Mouse (Mus musculus): ENCODE measurements around the gene Thap2. TPM values are rescaled to one million over a fixed set of nuclear protein-coding genes. Genes with fewer than 3 reads are reported as not detected.

The Thap2 gene
- polyA plus RNA-seq, 1 experiment from 2014 or later = 25.0 TPM

DNA sequence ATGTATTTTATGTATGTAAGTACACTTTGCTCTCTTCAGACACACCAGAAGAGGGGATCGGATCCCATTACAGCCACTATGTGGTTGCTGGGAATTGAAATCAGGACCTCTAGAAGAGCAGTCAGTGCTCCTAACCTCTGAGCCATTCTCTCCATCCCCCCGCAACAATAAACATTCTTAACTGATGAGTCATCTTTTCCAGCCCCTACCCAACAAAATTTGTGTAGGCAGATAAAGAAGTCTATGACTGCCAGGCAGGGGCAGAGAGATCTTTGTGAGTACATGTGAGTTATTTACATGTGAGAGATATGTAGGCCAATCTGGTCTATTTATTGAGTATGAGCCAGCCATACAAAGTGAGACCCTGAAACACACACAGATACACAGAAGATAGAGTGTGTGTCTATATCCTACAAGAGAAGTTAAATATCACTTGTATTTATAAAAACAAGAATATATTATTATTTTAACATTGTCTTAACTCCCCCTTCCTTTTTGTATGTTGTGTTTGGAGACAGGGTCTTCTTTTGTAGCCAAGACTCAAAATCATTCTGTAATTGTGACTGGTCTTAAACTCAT lies 2.6 kb downstream of the Thap2 start:
- Histone ChIP-seq H3K27me3 (ENCODE audit: low read depth, poor library complexity, severe bottlenecking) (no peaks in the 10 kb centered on the region), H3K27ac (replicated peaks) (no peak overlapping the region), H3K9me3 (replicated peaks) (no peaks in the 10 kb centered on the region), H3K4me1 (peaks cover 26% of the 10 kb centered on the region), H3K4me3 (peak overlapping the region; percentile 78; the same call in 1 of the 2 replicates), H3K36me3 (peaks cover 12% of the 10 kb centered on the region)
- no peak for DNase-seq (ENCODE audit: low spot score)
- 83% methylated on average over 2 of the region's 2 CpGs for WGBS

DNA sequence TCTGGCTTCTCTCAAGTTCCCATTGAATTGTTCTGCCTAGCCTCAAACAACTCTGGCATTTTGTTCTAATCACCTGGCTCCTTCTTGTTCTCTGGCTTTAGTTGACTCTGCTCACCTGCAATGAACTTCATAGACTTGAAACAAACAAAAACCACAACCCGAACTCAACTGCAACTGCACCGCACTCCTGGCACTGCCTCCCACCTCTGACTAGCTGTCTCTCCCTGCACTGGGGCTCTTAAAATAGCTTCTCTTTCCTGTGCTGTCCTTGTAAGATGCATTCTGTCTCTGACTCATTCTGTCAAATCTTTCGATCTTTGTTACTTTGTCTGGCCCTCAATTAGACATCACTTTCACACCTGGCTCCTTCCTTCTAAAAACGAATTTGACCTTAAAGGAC lies 21.1 kb downstream of the Thap2 start:
- 89% methylated on average over 4 of the region's 4 CpGs for WGBS
- Histone ChIP-seq H3K36me3 (no peaks in the 10 kb centered on the region), H3K4me1 (peaks cover 21% of the 10 kb centered on the region), H3K9me3 (replicated peaks) (no peaks in the 10 kb centered on the region), H3K27ac (replicated peaks) (peak overlapping the region; percentile 92), H3K27me3 (ENCODE audit: low read depth, poor library complexity, severe bottlenecking) (no peaks in the 10 kb centered on the region), H3K4me3 (peak overlapping the region; percentile 69)
- DNase-seq (ENCODE audit: low spot score) = no peak

DNA sequence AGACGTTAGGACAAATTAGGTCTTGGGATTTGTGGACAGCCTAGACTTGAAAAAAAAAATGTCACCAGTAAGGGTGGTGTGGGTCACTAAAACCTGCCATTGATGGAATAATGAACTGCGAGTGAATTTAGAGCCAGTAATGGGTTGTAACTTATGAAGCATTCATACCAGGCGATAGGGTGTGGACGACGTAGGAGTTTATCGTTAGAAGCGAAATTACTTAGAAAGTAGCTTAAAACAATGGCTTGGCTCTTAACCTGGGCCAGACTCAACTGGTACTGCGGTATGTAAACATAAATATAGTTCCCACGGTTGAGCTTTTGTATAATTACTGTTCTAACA lies 21.6 kb downstream of the Thap2 start:
- Histone ChIP-seq H3K27me3 (ENCODE audit: low read depth, poor library complexity, severe bottlenecking) (no peaks in the 10 kb centered on the region), H3K27ac (replicated peaks) (peak overlapping the region; percentile 92), H3K9me3 (replicated peaks) (no peaks in the 10 kb centered on the region), H3K36me3 (no peaks in the 10 kb centered on the region), H3K4me1 (peaks cover 21% of the 10 kb centered on the region), H3K4me3 (peak overlapping the region; percentile 69)
- DNase-seq (ENCODE audit: low spot score) = no peak
- WGBS = 7% methylated on average over 9 of the region's 9 CpGs

DNA sequence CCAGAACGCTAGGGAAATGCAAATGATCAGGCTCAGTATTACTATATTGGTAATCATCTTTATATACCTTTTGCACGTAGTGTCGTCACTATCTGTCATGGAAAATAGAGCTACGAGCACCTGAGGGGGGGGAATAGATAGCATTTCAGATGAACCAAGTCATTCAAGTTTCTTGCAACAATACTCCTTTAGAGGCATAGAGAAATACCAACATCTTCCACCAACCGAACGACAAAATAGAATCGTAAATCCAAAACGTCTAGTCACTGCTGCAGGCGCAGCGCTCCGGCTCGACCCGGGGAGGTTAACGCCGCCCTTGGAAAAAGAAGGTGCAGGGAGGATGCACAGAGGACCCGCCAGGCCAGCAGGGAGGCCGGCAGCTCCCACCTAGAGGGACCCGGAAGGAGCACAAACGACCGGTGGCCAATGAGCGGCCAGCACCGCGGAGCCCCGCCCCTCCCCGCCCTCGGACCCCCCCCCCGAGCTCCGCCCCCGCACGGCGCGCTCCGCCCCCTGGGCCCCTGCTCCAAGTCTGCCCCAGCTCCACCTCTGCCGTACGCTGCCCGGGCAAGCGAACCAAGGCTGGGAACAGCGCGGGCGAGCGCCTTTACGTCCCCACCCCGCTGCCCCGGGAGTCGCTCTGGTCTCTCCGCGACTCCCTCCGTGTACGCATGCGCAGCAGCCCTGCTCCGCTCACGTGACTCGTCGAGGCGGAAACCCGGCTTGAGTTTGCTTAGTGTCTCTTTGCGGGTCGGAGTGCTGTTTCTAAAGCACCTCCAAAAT lies 22.2 kb downstream of the Thap2 start, which contains the start of gene Tmem19:
Gene Tmem19 (minus strand): TSS at position 662 of the 783 bp plus-strand sequence.
- peak; percentile 96 for DNase-seq (ENCODE audit: low spot score)
- Histone ChIP-seq H3K9me3 (replicated peaks) (no peaks in the 10 kb centered on the region), H3K27ac (replicated peaks) (peak within 1 kb of the TSS; percentile 92), H3K27me3 (ENCODE audit: low read depth, poor library complexity, severe bottlenecking) (no peaks in the 10 kb centered on the region), H3K4me3 (peak within 1 kb of the TSS; percentile 69), H3K36me3 (peaks cover 4% of the 10 kb centered on the region), H3K4me1 (peaks cover 21% of the 10 kb centered on the region)
- WGBS = under 1% methylated on average over 58 of the region's 58 CpGs

DNA sequence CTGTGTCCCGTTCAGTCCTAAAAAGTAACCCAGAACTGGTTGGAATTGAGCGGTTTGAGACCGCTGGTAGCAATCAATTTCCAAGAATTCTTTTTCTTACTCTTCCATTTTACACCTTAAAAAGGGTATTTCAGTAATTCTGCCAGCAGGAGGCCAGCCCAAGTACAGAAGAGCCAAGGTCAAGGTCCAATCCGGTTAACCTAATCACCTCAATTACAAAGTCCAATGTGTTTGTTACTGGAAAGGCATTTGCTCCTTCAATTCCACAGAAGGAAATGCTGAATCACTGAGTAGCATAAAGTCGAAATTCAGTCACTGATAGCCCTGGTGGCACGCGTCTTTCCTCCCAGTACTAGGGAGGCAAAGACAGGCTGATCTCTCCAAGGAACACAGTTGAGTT lies 25.2 kb downstream of the Thap2 start:
- peaks cover 16% of the 10 kb centered on the region for H3K36me3 ChIP-seq
- H3K4me1 ChIP-seq = peaks cover 21% of the 10 kb centered on the region
- H3K9me3 ChIP-seq (replicated peaks) = no peaks in the 10 kb centered on the region
- no peak overlapping the region for H3K27ac ChIP-seq (replicated peaks)
- H3K4me3 ChIP-seq = no peak overlapping the region
- 90% methylated on average over 7 of the region's 7 CpGs for WGBS
- no peaks in the 10 kb centered on the region for H3K27me3 ChIP-seq (ENCODE audit: low read depth, poor library complexity, severe bottlenecking)
- no peak for DNase-seq (ENCODE audit: low spot score)

DNA sequence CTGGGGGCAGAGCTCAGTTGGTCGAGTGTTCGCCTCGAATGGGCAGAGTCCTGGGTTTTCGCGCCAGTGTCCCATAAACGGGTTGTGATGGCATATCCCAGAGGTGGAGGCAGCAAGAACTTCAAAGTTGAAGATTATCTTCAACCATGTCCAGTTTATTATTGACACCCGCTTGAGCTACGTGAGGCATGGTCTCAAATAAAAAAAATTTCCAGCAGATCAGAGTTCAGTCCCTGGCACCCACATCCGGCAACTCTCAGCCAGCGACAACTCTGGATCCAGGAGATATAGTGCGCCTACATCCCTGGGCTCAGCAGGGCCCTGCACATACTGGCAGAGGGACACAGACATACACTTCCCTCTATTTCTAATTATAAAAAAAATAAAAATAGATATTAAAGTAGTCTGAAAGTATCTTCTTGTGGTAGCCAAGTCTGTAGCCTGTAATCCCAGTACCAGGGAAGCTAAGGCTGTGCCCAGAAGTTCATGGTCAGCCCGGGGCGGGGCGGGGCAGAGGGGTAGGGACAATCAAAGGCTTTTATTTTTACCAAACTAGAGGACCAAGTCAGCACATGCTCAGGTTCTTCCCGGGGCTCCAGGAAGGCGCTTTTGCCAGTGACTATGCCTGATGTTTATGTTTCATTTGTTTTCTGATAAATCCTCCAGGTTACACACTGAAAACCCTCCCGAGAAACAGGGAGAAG lies 25.9 kb downstream of the Thap2 start:
- Histone ChIP-seq H3K4me1 (peaks cover 20% of the 10 kb centered on the region), H3K27me3 (ENCODE audit: low read depth, poor library complexity, severe bottlenecking) (no peaks in the 10 kb centered on the region), H3K9me3 (replicated peaks) (no peaks in the 10 kb centered on the region), H3K27ac (replicated peaks) (no peak overlapping the region), H3K36me3 (peaks cover 16% of the 10 kb centered on the region), H3K4me3 (no peak overlapping the region)
- DNase-seq (ENCODE audit: low spot score) = no peak
- WGBS = 96% methylated on average over 17 of the region's 17 CpGs

DNA sequence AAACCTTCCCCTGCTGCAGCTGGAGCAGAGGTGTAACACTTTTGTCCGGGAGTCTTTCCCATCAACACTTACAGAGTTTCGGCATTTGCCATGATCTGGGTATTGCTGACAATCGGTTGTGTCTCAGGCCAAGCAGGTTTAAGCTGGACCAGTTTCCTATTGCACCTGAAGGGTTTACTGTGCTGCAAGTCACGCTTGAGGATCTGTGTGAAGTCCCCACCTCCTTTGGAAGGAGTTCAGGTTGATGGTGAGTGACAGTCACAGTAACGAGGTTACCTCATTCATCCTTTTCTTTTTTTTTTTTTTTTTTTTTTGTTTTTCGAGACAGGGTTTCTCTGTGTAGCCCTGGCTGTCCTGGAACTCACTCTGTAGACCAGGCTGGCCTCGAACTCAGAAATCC lies 28.1 kb downstream of the Thap2 start:
- DNase-seq (ENCODE audit: low spot score) = no peak
- Histone ChIP-seq H3K4me3 (no peak overlapping the region), H3K27me3 (ENCODE audit: low read depth, poor library complexity, severe bottlenecking) (no peaks in the 10 kb centered on the region), H3K27ac (replicated peaks) (no peak overlapping the region), H3K4me1 (peaks cover 7% of the 10 kb centered on the region), H3K9me3 (replicated peaks) (no peaks in the 10 kb centered on the region), H3K36me3 (peaks cover 16% of the 10 kb centered on the region)
- WGBS = 89% methylated on average over 6 of the region's 7 CpGs

DNA sequence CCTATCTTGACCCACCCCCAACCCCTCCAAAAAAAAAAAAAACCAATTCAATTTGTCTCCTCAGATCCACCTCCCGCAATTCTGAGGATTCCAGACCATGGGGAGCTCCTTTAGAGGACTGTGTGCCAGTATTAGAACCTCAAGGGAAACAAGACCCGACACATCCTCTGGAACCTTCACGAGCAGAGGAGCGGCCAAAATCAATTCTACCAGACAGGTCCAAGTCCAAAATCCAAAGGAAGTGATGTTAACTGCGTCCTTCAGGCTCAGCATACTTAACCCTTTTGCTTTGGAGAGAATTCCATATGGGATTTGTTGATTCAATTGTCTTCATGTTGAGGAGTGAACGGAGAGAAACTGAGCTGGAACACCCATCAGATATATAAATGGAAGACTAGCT lies 29.2 kb downstream of the Thap2 start:
- Histone ChIP-seq H3K4me1 (no peaks in the 10 kb centered on the region), H3K9me3 (replicated peaks) (no peaks in the 10 kb centered on the region), H3K4me3 (no peak overlapping the region), H3K27me3 (ENCODE audit: low read depth, poor library complexity, severe bottlenecking) (no peaks in the 10 kb centered on the region), H3K36me3 (peaks cover 16% of the 10 kb centered on the region), H3K27ac (replicated peaks) (no peak overlapping the region)
- WGBS = 94% methylated on average over 6 of the region's 6 CpGs
- no peak for DNase-seq (ENCODE audit: low spot score)

DNA sequence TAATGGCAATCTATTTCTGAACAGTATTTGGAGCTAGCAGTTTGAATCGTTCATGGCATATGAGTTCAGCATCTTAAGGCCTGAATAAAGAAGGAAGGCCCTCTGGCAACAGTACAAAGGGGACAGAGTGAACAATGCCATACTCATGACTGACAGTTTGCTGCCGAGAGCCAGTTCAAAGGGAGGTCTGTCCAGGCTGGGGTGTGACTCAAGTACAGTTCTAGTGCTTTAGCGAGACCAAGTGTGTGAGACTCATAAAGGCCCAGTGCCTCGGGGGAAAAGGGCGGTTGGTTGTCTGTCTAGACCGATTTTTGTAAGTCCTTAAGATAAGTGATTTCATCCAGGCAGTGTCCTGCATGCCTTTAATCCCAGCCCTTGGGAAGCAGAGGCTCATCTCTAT lies 29.7 kb downstream of the Thap2 start:
- no peak overlapping the region for H3K27ac ChIP-seq (replicated peaks)
- H3K4me3 ChIP-seq = no peak overlapping the region
- H3K36me3 ChIP-seq = peaks cover 16% of the 10 kb centered on the region
- no peaks in the 10 kb centered on the region for H3K27me3 ChIP-seq (ENCODE audit: low read depth, poor library complexity, severe bottlenecking)
- 86% methylated on average over 6 of the region's 6 CpGs for WGBS
- H3K4me1 ChIP-seq = no peaks in the 10 kb centered on the region
- H3K9me3 ChIP-seq (replicated peaks) = no peaks in the 10 kb centered on the region
- no peak for DNase-seq (ENCODE audit: low spot score)

DNA sequence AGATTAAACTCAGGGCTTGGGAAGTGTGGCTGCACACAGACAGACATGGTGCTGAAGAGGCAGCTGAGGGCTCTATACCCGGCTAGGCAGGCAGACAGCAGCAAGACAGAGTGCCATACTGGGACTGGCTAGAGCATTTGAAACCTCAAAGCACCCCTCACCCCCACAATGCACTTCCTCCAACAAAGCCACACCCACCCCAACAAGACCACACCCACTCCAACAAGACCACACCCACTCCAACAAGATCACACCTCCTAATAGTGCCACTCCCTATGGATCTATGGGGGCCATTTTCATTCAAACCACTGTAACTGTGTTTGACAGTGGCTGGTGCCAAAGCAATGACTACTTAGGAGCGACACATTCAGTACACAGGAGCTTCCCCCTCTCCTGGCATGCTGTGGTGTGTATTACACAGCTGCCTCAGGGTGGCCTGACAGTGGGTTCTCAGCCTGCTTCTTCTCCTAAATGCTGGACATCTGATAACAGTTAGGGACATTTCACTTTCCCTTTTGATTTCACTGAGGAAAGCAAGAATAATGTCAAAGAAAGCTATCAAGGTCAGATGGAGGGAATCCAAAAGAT lies 33.3 kb downstream of the Thap2 start:
- 80% methylated on average over 2 of the region's 2 CpGs for WGBS
- H3K27me3 ChIP-seq (ENCODE audit: low read depth, poor library complexity, severe bottlenecking) = no peaks in the 10 kb centered on the region
- H3K4me1 ChIP-seq = no peaks in the 10 kb centered on the region
- DNase-seq (ENCODE audit: low spot score) = no peak
- peaks cover 16% of the 10 kb centered on the region for H3K36me3 ChIP-seq
- no peak overlapping the region for H3K4me3 ChIP-seq
- no peak overlapping the region for H3K27ac ChIP-seq (replicated peaks)
- H3K9me3 ChIP-seq (replicated peaks) = no peaks in the 10 kb centered on the region

DNA sequence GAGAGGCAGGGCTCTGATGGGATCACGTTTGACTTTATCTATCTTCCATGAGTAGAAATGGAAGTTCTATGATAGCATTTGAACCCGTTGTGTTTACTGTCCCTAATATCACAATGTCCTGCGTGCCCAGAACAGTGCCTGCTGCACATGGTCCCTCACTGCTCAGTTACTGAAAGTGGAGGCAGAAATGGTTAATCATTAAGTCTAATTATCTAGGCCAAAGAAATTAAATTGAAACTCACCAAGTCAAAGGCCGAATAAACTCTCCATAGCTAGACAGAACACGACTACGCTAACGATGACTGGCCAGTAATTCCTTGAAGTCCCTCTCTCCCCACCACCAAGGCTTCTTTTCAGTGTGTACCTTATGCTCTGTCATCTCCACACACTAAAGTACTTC lies 34.7 kb downstream of the Thap2 start:
- 92% methylated on average over 7 of the region's 7 CpGs for WGBS
- H3K27ac ChIP-seq (replicated peaks) = no peak overlapping the region
- peaks cover 20% of the 10 kb centered on the region for H3K36me3 ChIP-seq
- no peaks in the 10 kb centered on the region for H3K27me3 ChIP-seq (ENCODE audit: low read depth, poor library complexity, severe bottlenecking)
- no peak overlapping the region for H3K4me3 ChIP-seq
- no peaks in the 10 kb centered on the region for H3K4me1 ChIP-seq
- no peak for DNase-seq (ENCODE audit: low spot score)
- no peaks in the 10 kb centered on the region for H3K9me3 ChIP-seq (replicated peaks)

DNA sequence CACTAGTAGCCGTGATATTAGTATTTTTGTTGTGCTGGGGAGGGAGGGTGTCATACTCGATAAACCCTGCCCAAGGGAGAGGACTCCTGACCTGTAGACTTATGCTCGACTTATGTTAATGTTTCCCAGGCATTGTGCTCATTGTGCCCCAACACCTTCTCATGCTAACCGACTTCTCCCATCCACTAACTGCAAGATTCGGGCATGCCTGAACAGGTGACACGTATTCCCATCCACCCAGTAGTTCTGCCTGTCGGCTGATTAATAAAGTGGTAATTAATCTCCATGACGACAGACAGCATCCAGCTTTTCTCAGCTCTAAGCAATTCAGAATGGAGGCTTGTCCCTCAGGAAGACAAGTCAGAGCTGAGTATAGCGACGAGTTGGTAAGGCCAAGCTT lies 35.2 kb downstream of the Thap2 start:
- Histone ChIP-seq H3K9me3 (replicated peaks) (no peaks in the 10 kb centered on the region), H3K27me3 (ENCODE audit: low read depth, poor library complexity, severe bottlenecking) (no peaks in the 10 kb centered on the region), H3K4me1 (no peaks in the 10 kb centered on the region), H3K4me3 (no peak overlapping the region), H3K36me3 (peaks cover 20% of the 10 kb centered on the region), H3K27ac (replicated peaks) (no peak overlapping the region)
- 85% methylated on average over 10 of the region's 10 CpGs for WGBS
- no peak for DNase-seq (ENCODE audit: low spot score)

DNA sequence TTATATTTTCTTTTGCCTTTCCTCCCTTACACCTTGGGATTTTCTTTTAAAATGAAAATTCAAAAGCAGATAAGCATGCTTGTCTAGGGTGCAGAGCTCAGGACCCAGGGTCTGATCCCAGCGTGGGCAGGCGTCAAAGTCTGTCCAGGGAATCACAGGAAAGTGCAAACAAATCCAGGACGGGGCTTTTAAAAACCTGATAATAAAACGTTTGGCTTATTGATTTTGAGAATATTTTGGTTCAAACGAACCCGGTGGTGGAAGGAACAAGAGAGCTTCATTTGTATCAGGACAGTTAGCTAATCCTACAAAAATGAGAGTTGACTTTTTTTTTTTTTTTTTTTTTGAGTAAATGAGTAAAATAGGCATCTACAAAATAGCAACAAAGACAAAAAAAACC lies 36.1 kb downstream of the Thap2 start:
- H3K9me3 ChIP-seq (replicated peaks) = no peaks in the 10 kb centered on the region
- 89% methylated on average over 6 of the region's 6 CpGs for WGBS
- no peak overlapping the region for H3K27ac ChIP-seq (replicated peaks)
- H3K27me3 ChIP-seq (ENCODE audit: low read depth, poor library complexity, severe bottlenecking) = no peaks in the 10 kb centered on the region
- no peak overlapping the region for H3K4me3 ChIP-seq
- no peaks in the 10 kb centered on the region for H3K4me1 ChIP-seq
- peaks cover 25% of the 10 kb centered on the region for H3K36me3 ChIP-seq
- no peak for DNase-seq (ENCODE audit: low spot score)

All from midbrain, embryonic 10.5 days (tissue).